Mouse (Mus musculus): ENCODE results near the gene Igdcc3. TPM values are rescaled to one million over a fixed set of nuclear protein-coding genes. Genes with fewer than 3 reads are reported as not detected.
"Not testable (repeated sequence)": the region's sequence is repeated elsewhere in the genome, so short reads cannot be mapped to it uniquely, and the experiment has no call there.

The Igdcc3 gene
- polyA plus RNA-seq, 1 experiment from 2014 or later = 167 TPM

- Histone ChIP-seq H3K27me3 (replicated peaks; ENCODE audit: low read depth, poor library complexity, severe bottlenecking) (no peaks in the 10 kb centered on the region), H3K36me3 (replicated peaks) (no peaks in the 10 kb centered on the region), H3K4me3 (no peak overlapping the region), H3K9me3 (no peaks in the 10 kb centered on the region), H3K4me1 (peaks cover 36% of the 10 kb centered on the region), H3K27ac (replicated peaks) (no peak overlapping the region)
- WGBS = 64% methylated on average over 1 of the region's 1 CpGs
- no peak for DNase-seq (ENCODE audit: low spot score)
These were observed 77.9 kb downstream of the Igdcc3 start for GRCm38 (mm10) chr9:65218916-65219315.

- WGBS = 53% methylated on average over 3 of the region's 3 CpGs
- not testable (repeated sequence) for H3K36me3 ChIP-seq (replicated peaks); H3K27ac ChIP-seq (replicated peaks); H3K9me3 ChIP-seq; DNase-seq (ENCODE audit: low spot score); H3K4me3 ChIP-seq; H3K27me3 ChIP-seq (replicated peaks; ENCODE audit: low read depth, poor library complexity, severe bottlenecking)
- H3K4me1 ChIP-seq = peaks cover 23% of the 10 kb centered on the region
These were observed 79.4 kb downstream of the Igdcc3 start for GRCm38 (mm10) chr9:65220398-65220797.

GRCm38 (mm10) chr9:65223927-65224326 lies 82.9 kb downstream of the Igdcc3 start:
- DNase-seq (ENCODE audit: low spot score) = no peak

GRCm38 (mm10) chr9:65225795-65226194 lies 84.8 kb downstream of the Igdcc3 start:
- no peak overlapping the region for H3K27ac ChIP-seq (replicated peaks)
- no peaks in the 10 kb centered on the region for H3K27me3 ChIP-seq (replicated peaks; ENCODE audit: low read depth, poor library complexity, severe bottlenecking)
- peaks cover 19% of the 10 kb centered on the region for H3K36me3 ChIP-seq (replicated peaks)
- no peak overlapping the region for H3K4me3 ChIP-seq
- no peaks in the 10 kb centered on the region for H3K9me3 ChIP-seq
- H3K4me1 ChIP-seq = no peaks in the 10 kb centered on the region
- no peak for DNase-seq (ENCODE audit: low spot score)
- WGBS = 33% methylated on average over 4 of the region's 4 CpGs

More at GRCm38 (mm10) chr9:65223927-65224326, 82.9 kb downstream of the Igdcc3 start:
- H3K4me3 ChIP-seq = no peak overlapping the region
- H3K4me1 ChIP-seq = no peaks in the 10 kb centered on the region
- 87% methylated on average over 6 of the region's 6 CpGs for WGBS
- H3K27me3 ChIP-seq (replicated peaks; ENCODE audit: low read depth, poor library complexity, severe bottlenecking) = no peaks in the 10 kb centered on the region
- no peak overlapping the region for H3K27ac ChIP-seq (replicated peaks)
- H3K9me3 ChIP-seq = no peaks in the 10 kb centered on the region
- H3K36me3 ChIP-seq (replicated peaks) = 0 out of 2 replicates have a peak, but pooled peaks cover 7% of the 10 kb centered on the region

GRCm38 (mm10) chr9:65230250-65230649 lies 89.3 kb downstream of the Igdcc3 start:
- Histone ChIP-seq H3K9me3 (no peaks in the 10 kb centered on the region), H3K4me1 (peaks cover 3% of the 10 kb centered on the region; the same call in 1 of the 2 replicates), H3K27ac (replicated peaks) (no peak overlapping the region), H3K27me3 (replicated peaks; ENCODE audit: low read depth, poor library complexity, severe bottlenecking) (no peaks in the 10 kb centered on the region), H3K4me3 (no peak overlapping the region), H3K36me3 (replicated peaks) (peaks cover 25% of the 10 kb centered on the region)
- WGBS = 73% methylated on average over 6 of the region's 6 CpGs
- no peak for DNase-seq (ENCODE audit: low spot score)

- Histone ChIP-seq H3K4me3 (no peak overlapping the region), H3K4me1 (peaks cover 3% of the 10 kb centered on the region; the same call in 1 of the 2 replicates), H3K36me3 (replicated peaks) (peaks cover 26% of the 10 kb centered on the region), H3K27ac (replicated peaks) (no peak overlapping the region), H3K9me3 (no peaks in the 10 kb centered on the region), H3K27me3 (replicated peaks; ENCODE audit: low read depth, poor library complexity, severe bottlenecking) (no peaks in the 10 kb centered on the region)
- WGBS = 51% methylated on average over 8 of the region's 8 CpGs
- peak; percentile 24 for DNase-seq (ENCODE audit: low spot score)
These were observed 90.3 kb downstream of the Igdcc3 start for GRCm38 (mm10) chr9:65231284-65231683.

GRCm38 (mm10) chr9:65233243-65233985 lies 92.4 kb downstream of the Igdcc3 start:
- no peaks in the 10 kb centered on the region for H3K27me3 ChIP-seq (replicated peaks; ENCODE audit: low read depth, poor library complexity, severe bottlenecking)
- 90% methylated on average over 9 of the region's 9 CpGs for WGBS
- no peak overlapping the region for H3K27ac ChIP-seq (replicated peaks)
- H3K36me3 ChIP-seq (replicated peaks) = peaks cover 29% of the 10 kb centered on the region
- no peak overlapping the region for H3K4me3 ChIP-seq
- peaks cover 3% of the 10 kb centered on the region; the same call in 1 of the 2 replicates for H3K4me1 ChIP-seq
- no peak for DNase-seq (ENCODE audit: low spot score)
- H3K9me3 ChIP-seq = no peaks in the 10 kb centered on the region

- 71% methylated on average over 3 of the region's 3 CpGs for WGBS
- DNase-seq (ENCODE audit: low spot score) = no peak
- Histone ChIP-seq H3K4me1 (peaks cover 3% of the 10 kb centered on the region; the same call in 1 of the 2 replicates), H3K27me3 (replicated peaks; ENCODE audit: low read depth, poor library complexity, severe bottlenecking) (no peaks in the 10 kb centered on the region), H3K36me3 (replicated peaks) (peaks cover 25% of the 10 kb centered on the region), H3K4me3 (no peak overlapping the region), H3K9me3 (no peaks in the 10 kb centered on the region), H3K27ac (replicated peaks) (no peak overlapping the region)
These were observed 93.7 kb downstream of the Igdcc3 start for GRCm38 (mm10) chr9:65234734-65235133.

Other genes with a start within 250 kb of the Igdcc3 start
- gene Slc24a1, start 189.6 kb upstream of the Igdcc3 start, polyA plus RNA-seq (2016; fragmentation: Nextera tagmentation; extraction: Ambion mirVana) = 0.02 and 0.04 TPM in 2 replicates
- gene Ints14, start 180.3 kb upstream of the Igdcc3 start, polyA plus RNA-seq (2016; fragmentation: Nextera tagmentation; extraction: Ambion mirVana) = 67.3 and 71.4 TPM in 2 replicates
- gene Hacd3, start 119.5 kb upstream of the Igdcc3 start, polyA plus RNA-seq (2016; fragmentation: Nextera tagmentation; extraction: Ambion mirVana) = 104 and 105 TPM in 2 replicates
- 37.8 and 37.9 TPM in 2 replicates for gene Dpp8, start 108.8 kb upstream of the Igdcc3 start, polyA plus RNA-seq (2016; fragmentation: Nextera tagmentation; extraction: Ambion mirVana)
- 9.7 and 11.5 TPM in 2 replicates for gene Igdcc4, start 39.7 kb upstream of the Igdcc3 start, polyA plus RNA-seq (2016; fragmentation: Nextera tagmentation; extraction: Ambion mirVana)
- 8.2 and 8.3 TPM in 2 replicates for gene Parp16, start 54.2 kb downstream of the Igdcc3 start, polyA plus RNA-seq (2016; fragmentation: Nextera tagmentation; extraction: Ambion mirVana)
- gene Cilp, start 124.0 kb downstream of the Igdcc3 start, polyA plus RNA-seq (2016; fragmentation: Nextera tagmentation; extraction: Ambion mirVana) = 0.05 and 0.15 TPM in 2 replicates
- 48.3 and 50.9 TPM in 2 replicates for gene Clpx, start 153.1 kb downstream of the Igdcc3 start, polyA plus RNA-seq (2016; fragmentation: Nextera tagmentation; extraction: Ambion mirVana)
- gene Pdcd7, start 204.9 kb downstream of the Igdcc3 start, polyA plus RNA-seq (2016; fragmentation: Nextera tagmentation; extraction: Ambion mirVana) = 10.3 and 10.6 TPM in 2 replicates
- 0.38 and 0.66 TPM in 2 replicates for gene Ubap1l, start 219.9 kb downstream of the Igdcc3 start, polyA plus RNA-seq (2016; fragmentation: Nextera tagmentation; extraction: Ambion mirVana)

Measured in embryonic facial prominence, embryonic 10.5 days (tissue).